20 mouse cellular contexts compared by ENCODE assay signal in the genomic region with DNA sequence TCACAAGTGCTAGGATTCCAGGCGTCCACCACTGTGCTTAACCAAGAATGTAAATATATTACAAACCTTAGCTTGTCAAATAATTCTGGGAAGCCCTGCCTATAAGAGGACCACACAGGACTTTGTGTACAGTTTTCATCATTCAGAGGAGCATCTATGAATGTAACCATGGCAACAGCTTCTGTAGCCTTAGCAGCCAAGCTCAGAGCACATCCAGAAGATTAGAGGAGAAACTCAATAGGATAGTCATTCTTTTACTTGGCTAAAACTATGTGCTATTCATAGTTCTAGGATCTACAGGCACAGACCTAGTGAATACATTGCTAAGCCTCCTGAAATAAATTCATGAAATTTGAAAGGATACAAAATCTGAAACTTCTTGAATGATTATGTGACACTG.
DNase-seq lines count a peak whose midpoint lies in the region; ATAC-seq and TF ChIP-seq lines count a peak whose summit lies in the region.
"Had no signal": no experiment of that assay in that cellular context is flagged by ENCODE, and none has a peak within 500 bp of the region (broad histone marks: within the 10 kb centered on the region; RNA-seq: fewer than 3 reads in every experiment).

No protein-coding gene starts in this region.

- no peak for TF ChIP-seq CTCF in brain, embryonic 14.5 days (IDR thresholded peaks at IDR 0.05; ENCODE audit: borderline replicate concordance, extremely low read depth, insufficient read depth, insufficient read length)
- TF ChIP-seq CTCF in lung, adult 2 months (IDR thresholded peaks at IDR 0.05; ENCODE audit: insufficient read depth, low read length): no peak

- no peak overlapping the region for H3K4me2 ChIP-seq in hindbrain, embryonic 16.5 days (ENCODE audit: low read length)
- no peak overlapping the region for H3K4me2 ChIP-seq in hindbrain, embryonic 11.5 days (replicated peaks; ENCODE audit: low read depth, low read length)
- no peak overlapping the region for H3K4me2 ChIP-seq in forebrain, embryonic 14.5 days (ENCODE audit: low read length)
- H3K4me2 ChIP-seq in midbrain, embryonic 15.5 days: no peak overlapping the region
- H3K4me2 ChIP-seq: embryonic facial prominence, embryonic 13.5 days; limb, embryonic 15.5 days; liver, embryonic 15.5 days; neural tube, embryonic 13.5 days had no signal

- no peak overlapping the region for H3K27ac ChIP-seq in hindbrain, embryonic 16.5 days (ENCODE audit: low read depth, low read length)
- H3K27ac ChIP-seq in hindbrain, embryonic 11.5 days (ENCODE audit: low read depth, low read length): no peak overlapping the region
- H3K27ac ChIP-seq in forebrain, embryonic 14.5 days (ENCODE audit: low read depth, low read length): no peak overlapping the region
- H3K27ac ChIP-seq in midbrain, embryonic 15.5 days: no peak overlapping the region
- H3K27ac ChIP-seq: embryonic facial prominence, embryonic 13.5 days; kidney, postnatal 0 days; limb, embryonic 15.5 days; liver, embryonic 15.5 days; neural tube, embryonic 13.5 days had no signal

- WGBS in hindbrain, embryonic 16.5 days: 57% methylated on average over 1 of the region's 1 CpGs
- WGBS in hindbrain, embryonic 11.5 days: 75% methylated on average over 1 of the region's 1 CpGs
- 38% methylated on average over 1 of the region's 1 CpGs for WGBS in forebrain, embryonic 14.5 days
- 31% methylated on average over 1 of the region's 1 CpGs for WGBS in midbrain, embryonic 15.5 days
- WGBS in lung, adult 2 months: 87% methylated on average over 1 of the region's 1 CpGs

- peak; percentile 69; the same call in 1 of the 2 replicates for ATAC-seq in hindbrain, embryonic 16.5 days
- ATAC-seq in hindbrain, embryonic 11.5 days (ENCODE audit: low FRiP score): no peak
- 0 out of 2 replicates have a peak, but pooled peaks have one; percentile 35 for ATAC-seq in forebrain, embryonic 14.5 days
- peak; percentile 80 for ATAC-seq in midbrain, embryonic 15.5 days (replicated peaks)
- ATAC-seq: lung, postnatal 0 days had no signal

- no peak overlapping the region for H3K4me3 ChIP-seq in hindbrain, embryonic 16.5 days (ENCODE audit: low read length)
- no peak overlapping the region for H3K4me3 ChIP-seq in hindbrain, embryonic 11.5 days (ENCODE audit: low read depth, low read length)
- H3K4me3 ChIP-seq in forebrain, embryonic 14.5 days (ENCODE audit: low read depth, low read length): no peak overlapping the region
- no peak overlapping the region for H3K4me3 ChIP-seq in midbrain, embryonic 15.5 days
- no peak overlapping the region for H3K4me3 ChIP-seq in lung, adult 2 months (replicated peaks; ENCODE audit: extremely low read depth, low read depth, low read length)
- H3K4me3 ChIP-seq: embryonic facial prominence, embryonic 13.5 days; limb, embryonic 15.5 days; liver, embryonic 15.5 days; neural tube, embryonic 13.5 days had no signal

- no peaks in the 10 kb centered on the region for H3K36me3 ChIP-seq in hindbrain, embryonic 16.5 days (ENCODE audit: control insufficient read depth, insufficient read depth, low read length)
- no peaks in the 10 kb centered on the region for H3K36me3 ChIP-seq in hindbrain, embryonic 11.5 days (ENCODE audit: control insufficient read depth, insufficient read depth, low read length)
- no peaks in the 10 kb centered on the region for H3K36me3 ChIP-seq in forebrain, embryonic 14.5 days (ENCODE audit: control insufficient read depth, insufficient read depth, low read length)
- no peaks in the 10 kb centered on the region for H3K36me3 ChIP-seq in midbrain, embryonic 15.5 days (replicated peaks)
- H3K36me3 ChIP-seq: embryonic facial prominence, embryonic 13.5 days; limb, embryonic 15.5 days; liver, embryonic 15.5 days; neural tube, embryonic 13.5 days had no signal

- peaks cover 4% of the 10 kb centered on the region for H3K4me1 ChIP-seq in hindbrain, embryonic 16.5 days (ENCODE audit: control insufficient read depth, insufficient read depth, low read depth, low read length)
- no peaks in the 10 kb centered on the region for H3K4me1 ChIP-seq in hindbrain, embryonic 11.5 days (replicated peaks; ENCODE audit: control insufficient read depth, insufficient read depth, low read length)
- H3K4me1 ChIP-seq in forebrain, embryonic 14.5 days (ENCODE audit: control insufficient read depth, insufficient read depth, low read length): peaks cover 10% of the 10 kb centered on the region
- peaks cover 23% of the 10 kb centered on the region for H3K4me1 ChIP-seq in midbrain, embryonic 15.5 days
- no peaks in the 10 kb centered on the region; the same call in 1 of the 2 replicates for H3K4me1 ChIP-seq in lung, adult 2 months (ENCODE audit: control insufficient read depth, insufficient read depth, low read length)
- H3K4me1 ChIP-seq: limb, embryonic 15.5 days; liver, embryonic 15.5 days had no signal

- H3K27me3 ChIP-seq in hindbrain, embryonic 16.5 days (replicated peaks; ENCODE audit: control insufficient read depth, insufficient read depth, low read length): no peaks in the 10 kb centered on the region
- no peaks in the 10 kb centered on the region for H3K27me3 ChIP-seq in hindbrain, embryonic 11.5 days (ENCODE audit: control insufficient read depth, insufficient read depth, low read length)
- H3K27me3 ChIP-seq in forebrain, embryonic 14.5 days (replicated peaks; ENCODE audit: control insufficient read depth, insufficient read depth, low read length): no peaks in the 10 kb centered on the region
- H3K27me3 ChIP-seq in midbrain, embryonic 15.5 days (replicated peaks): no peaks in the 10 kb centered on the region
- H3K27me3 ChIP-seq: embryonic facial prominence, embryonic 13.5 days; limb, embryonic 15.5 days; liver, embryonic 15.5 days; neural tube, embryonic 13.5 days had no signal

- no peak for DNase-seq in hindbrain, embryonic 11.5 days (ENCODE audit: low spot score)
- DNase-seq in brain, embryonic 14.5 days (ENCODE audit: low read depth): peak; percentile 66
- peak; percentile 61 for DNase-seq in forebrain, embryonic 14.5 days (ENCODE audit: low spot score)
- DNase-seq in urinary bladder, postnatal 4 days (ENCODE audit: low spot score in 2 of 2): no peak
- no peak for DNase-seq in lung, adult 2 months
- DNase-seq in ovary, adult 18-20 months (ENCODE audit: low spot score): no peak
- DNase-seq: B cell, adult 2 months; cerebellum, postnatal 10 days; gastrocnemius, postnatal 36 days; kidney, adult 11 months; layer of hippocampus, postnatal 36 days; thymus, postnatal 36 days had no signal

- H3K9ac ChIP-seq in hindbrain, embryonic 16.5 days (ENCODE audit: low read depth, low read length): no peak overlapping the region
- H3K9ac ChIP-seq in hindbrain, embryonic 11.5 days (ENCODE audit: low read depth, low read length): no peak overlapping the region
- no peak overlapping the region for H3K9ac ChIP-seq in forebrain, embryonic 14.5 days (ENCODE audit: low read length)
- H3K9ac ChIP-seq in midbrain, embryonic 15.5 days: no peak overlapping the region
- H3K9ac ChIP-seq: embryonic facial prominence, embryonic 13.5 days; limb, embryonic 15.5 days; liver, embryonic 15.5 days; neural tube, embryonic 13.5 days had no signal

- H3K9me3 ChIP-seq in hindbrain, embryonic 16.5 days (ENCODE audit: control insufficient read depth, low read length): no peaks in the 10 kb centered on the region
- H3K9me3 ChIP-seq in hindbrain, embryonic 11.5 days (ENCODE audit: control insufficient read depth, low read length): no peaks in the 10 kb centered on the region
- H3K9me3 ChIP-seq in forebrain, embryonic 14.5 days (replicated peaks; ENCODE audit: control insufficient read depth, low read length): no peaks in the 10 kb centered on the region
- no peaks in the 10 kb centered on the region for H3K9me3 ChIP-seq in midbrain, embryonic 15.5 days
- H3K9me3 ChIP-seq: embryonic facial prominence, embryonic 13.5 days; limb, embryonic 15.5 days; liver, embryonic 15.5 days had no signal

- TF ChIP-seq POLR2A in brain, embryonic 14.5 days (IDR thresholded peaks at IDR 0.05; ENCODE audit: borderline replicate concordance, extremely low read depth, insufficient read depth, insufficient read length, poor library complexity, severe bottlenecking): no peak
- TF ChIP-seq POLR2A in lung, adult 2 months (IDR thresholded peaks at IDR 0.05; ENCODE audit: borderline replicate concordance, extremely low read depth, low read depth, low read length): no peak

Comparison
In these comparisons a context has a peak if more than half of its experiments do, and no peak if none do; other contexts are left out.
1. DNase-seq: peak in brain, embryonic 14.5 days (single experiment) and forebrain, embryonic 14.5 days (single experiment); none in hindbrain, embryonic 11.5 days (single experiment), urinary bladder, postnatal 4 days (0 of 2), lung, adult 2 months (single experiment) and ovary, adult 18-20 months (single experiment).